Mouse (Mus musculus): ENCODE measurements around the gene Spin2-ps6. TPM values are rescaled to one million over a fixed set of nuclear protein-coding genes. Genes with fewer than 3 reads are reported as not detected.
"Not testable (repeated sequence)": the region's sequence is repeated elsewhere in the genome, so short reads cannot be mapped to it uniquely, and the experiment has no call there.

The Spin2-ps6 gene
- polyA plus RNA-seq (2016; fragmentation: Nextera tagmentation; extraction: Ambion mirVana), result not detected in 2 replicates

GRCm38 (mm10) chrX:33234569-33234968 is at the start of gene Spin2-ps6:
Gene Spin2-ps6, plus strand, starts transcription at chrX:33234869.
- H3K9ac ChIP-seq; H3K4me1 ChIP-seq; H3K4me2 ChIP-seq; H3K4me3 ChIP-seq (replicated peaks); H3K27me3 ChIP-seq; H3K36me3 ChIP-seq (replicated peaks); ATAC-seq (ENCODE audit: low FRiP score); H3K9me3 ChIP-seq; H3K27ac ChIP-seq: not testable (repeated sequence)
- WGBS, result 73% methylated on average over 2 of the region's 3 CpGs

Other genes starting within 250 kb of the Spin2-ps6 start
- gene Btbd35f12, start 78.5 kb downstream of the Spin2-ps6 start, polyA plus RNA-seq (2016; fragmentation: Nextera tagmentation; extraction: Ambion mirVana), result not detected in 2 replicates